Mouse (Mus musculus) ovary, postnatal 10 days (tissue): Measurements from ENCODE around the gene BC055324.

ENCODE experiments used
- DNase-seq: peaks from one replicate; pipeline ENCODE4 v3.0.0; 2022; ENCODE audit warnings: low spot score

The BC055324 gene

GRCm38 (mm10) chr1:163942056-163942455, 52.5 kb downstream of the BC055324 start:
- DNase-seq = no peak

GRCm38 (mm10) chr1:163934591-163934990, 60.0 kb downstream of the BC055324 start:
- DNase-seq = no peak

- DNase-seq = no peak
Observed at GRCm38 (mm10) chr1:163931801-163932200, 62.8 kb downstream of the BC055324 start.

GRCm38 (mm10) chr1:163930458-163930794, 64.2 kb downstream of the BC055324 start:
- DNase-seq = no peak

GRCm38 (mm10) chr1:163929636-163930457, 64.7 kb downstream of the BC055324 start:
- peak; percentile 78 for DNase-seq

GRCm38 (mm10) chr1:163928846-163929245, 65.8 kb downstream of the BC055324 start, which contains the start of gene Scyl3:
TSS of gene Scyl3 (plus strand) at chr1:163929100.
- no peak for DNase-seq

- DNase-seq = no peak
Observed at GRCm38 (mm10) chr1:163924093-163924492, 70.5 kb downstream of the BC055324 start.

- no peak for DNase-seq
Observed at GRCm38 (mm10) chr1:163917349-163918160, 77.0 kb downstream of the BC055324 start.

GRCm38 (mm10) chr1:163911981-163912380, 82.6 kb downstream of the BC055324 start:
- DNase-seq = no peak

- no peak for DNase-seq
Observed at GRCm38 (mm10) chr1:163910785-163911184, 83.8 kb downstream of the BC055324 start.

- DNase-seq = no peak
Observed at GRCm38 (mm10) chr1:163910343-163910742, 84.3 kb downstream of the BC055324 start.

- no peak for DNase-seq
Observed at GRCm38 (mm10) chr1:163908389-163908788, 86.2 kb downstream of the BC055324 start.

GRCm38 (mm10) chr1:163907007-163907811, 87.4 kb downstream of the BC055324 start:
- no peak for DNase-seq

- no peak for DNase-seq
Observed at GRCm38 (mm10) chr1:163903411-163903810, 91.2 kb downstream of the BC055324 start.

GRCm38 (mm10) chr1:163900168-163900567, 94.4 kb downstream of the BC055324 start:
- DNase-seq = no peak

- no peak for DNase-seq
Observed at GRCm38 (mm10) chr1:163899575-163899974, 95.0 kb downstream of the BC055324 start.

- DNase-seq = no peak
Observed at GRCm38 (mm10) chr1:163898291-163898764, 96.3 kb downstream of the BC055324 start.
